Mouse (Mus musculus): ENCODE measurements at regions not wholly inside any gene's neighbourhood (a gene's known extent, or its start where the extent isn't known, plus 50 kb on each side); places are given as distances from the start of the nearest gene placed in this dataset.

DNA sequence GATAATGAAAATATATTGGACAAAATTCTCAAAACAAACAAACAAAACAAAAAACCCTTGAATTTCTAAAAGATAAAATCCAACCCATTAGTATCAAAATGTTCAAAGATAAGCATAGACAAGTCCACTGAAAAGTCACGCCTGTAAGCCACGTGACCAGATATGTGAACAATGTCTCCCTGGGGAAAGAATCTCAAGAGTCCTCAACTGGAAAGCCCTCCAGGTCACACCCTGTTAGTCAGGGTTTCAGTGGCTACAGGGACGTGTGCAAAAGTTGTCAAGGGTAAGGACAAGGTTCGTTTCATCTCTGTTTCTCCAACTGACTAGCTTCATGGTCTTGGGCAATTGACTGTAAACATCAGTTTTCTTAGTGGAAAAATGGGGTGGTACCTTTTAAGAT is 90.4 kb upstream of the Rora start:
- Histone ChIP-seq H3K4me1 (no peaks in the 10 kb centered on the region), H3K27ac (no peak overlapping the region), H3K4me3 (no peak overlapping the region), H3K9me3 (no peaks in the 10 kb centered on the region), H3K27me3 (ENCODE audit: insufficient read depth, poor library complexity, severe bottlenecking) (no peaks in the 10 kb centered on the region), H3K36me3 (no peaks in the 10 kb centered on the region)
- no peak for DNase-seq (ENCODE audit: low spot score)
- WGBS = 57% methylated on average over 4 of the region's 4 CpGs

DNA sequence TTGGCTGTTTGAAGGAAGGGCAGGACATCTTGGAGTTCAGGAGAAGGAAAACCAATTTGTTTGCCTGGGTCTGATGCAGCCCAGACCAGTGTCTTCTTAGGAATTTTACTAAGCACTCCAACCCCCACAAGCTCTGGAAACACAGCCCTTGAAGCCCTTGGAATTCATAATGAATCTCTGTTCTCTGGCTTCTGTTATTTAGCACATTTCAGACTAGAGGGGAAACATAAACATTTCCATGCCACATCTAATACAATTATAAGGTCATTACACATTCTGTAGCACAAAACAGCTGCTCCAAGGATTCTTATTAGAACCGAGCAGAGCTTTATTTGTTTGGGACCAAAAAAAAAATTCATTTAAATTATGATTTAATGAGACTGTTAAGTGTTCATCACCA is 67.8 kb upstream of the Rora start:
- Histone ChIP-seq H3K36me3 (no peaks in the 10 kb centered on the region), H3K27me3 (ENCODE audit: insufficient read depth, poor library complexity, severe bottlenecking) (no peaks in the 10 kb centered on the region), H3K4me3 (no peak overlapping the region), H3K9me3 (no peaks in the 10 kb centered on the region), H3K4me1 (no peaks in the 10 kb centered on the region), H3K27ac (no peak overlapping the region)
- DNase-seq (ENCODE audit: low spot score) = no peak
- 65% methylated on average over 1 of the region's 1 CpGs for WGBS

DNA sequence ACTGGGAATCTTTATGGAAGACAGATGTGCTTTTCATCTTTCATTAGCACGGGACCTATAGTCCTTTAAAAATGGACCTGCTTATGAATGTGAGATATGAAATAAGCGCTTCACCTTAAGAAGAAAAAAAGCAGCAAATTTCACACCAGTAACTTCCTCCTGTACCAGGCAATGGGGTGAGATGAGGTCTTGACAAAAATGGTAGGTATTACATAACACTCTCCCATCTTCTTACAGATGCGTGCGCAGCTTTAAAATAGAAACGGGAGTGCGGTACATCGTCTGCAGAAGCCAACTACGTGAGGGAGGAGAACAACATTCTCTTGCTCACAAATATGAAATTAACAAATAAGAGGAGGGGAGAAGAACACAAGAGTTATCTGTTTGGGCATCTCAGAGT is 62.6 kb upstream of the Rora start:
- no peaks in the 10 kb centered on the region for H3K9me3 ChIP-seq
- H3K27me3 ChIP-seq (ENCODE audit: insufficient read depth, poor library complexity, severe bottlenecking) = no peaks in the 10 kb centered on the region
- H3K27ac ChIP-seq = no peak overlapping the region
- WGBS = 90% methylated on average over 8 of the region's 8 CpGs
- H3K4me1 ChIP-seq = no peaks in the 10 kb centered on the region
- H3K4me3 ChIP-seq = no peak overlapping the region
- H3K36me3 ChIP-seq = no peaks in the 10 kb centered on the region
- DNase-seq (ENCODE audit: low spot score) = no peak

DNA sequence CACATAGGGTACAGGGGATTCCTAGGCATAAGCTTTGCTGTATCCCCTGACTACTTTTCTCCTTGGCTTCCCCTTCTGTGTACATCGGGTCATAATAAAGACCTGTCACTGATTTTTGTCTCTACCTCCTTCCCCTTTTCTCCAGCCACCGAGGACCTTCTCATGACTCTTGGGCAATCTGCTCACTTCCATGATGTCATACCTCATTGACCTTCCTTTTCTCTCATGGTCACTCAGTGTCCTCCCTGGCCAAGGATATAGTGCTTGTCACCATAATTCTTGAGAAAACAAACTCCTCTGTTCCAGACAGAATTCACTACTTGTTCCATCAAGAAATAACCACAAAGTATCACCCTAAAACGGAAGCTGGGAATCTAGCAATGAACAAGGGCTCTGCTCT is 60.6 kb upstream of the Rora start:
- no peak overlapping the region for H3K4me3 ChIP-seq
- H3K4me1 ChIP-seq = no peaks in the 10 kb centered on the region
- no peak for DNase-seq (ENCODE audit: low spot score)
- H3K9me3 ChIP-seq = no peaks in the 10 kb centered on the region
- no peaks in the 10 kb centered on the region for H3K36me3 ChIP-seq
- H3K27ac ChIP-seq = no peak overlapping the region
- H3K27me3 ChIP-seq (ENCODE audit: insufficient read depth, poor library complexity, severe bottlenecking) = no peaks in the 10 kb centered on the region
- WGBS = 66% methylated on average over 3 of the region's 3 CpGs

GRCm38 (mm10) chr9:68594586-68594985 is 59.0 kb upstream of the Rora start:
- WGBS = 74% methylated on average over 2 of the region's 2 CpGs
- no peak overlapping the region for H3K27ac ChIP-seq
- no peaks in the 10 kb centered on the region for H3K4me1 ChIP-seq
- H3K27me3 ChIP-seq (ENCODE audit: insufficient read depth, poor library complexity, severe bottlenecking) = no peaks in the 10 kb centered on the region
- DNase-seq (ENCODE audit: low spot score) = no peak
- no peaks in the 10 kb centered on the region for H3K9me3 ChIP-seq
- no peak overlapping the region for H3K4me3 ChIP-seq
- H3K36me3 ChIP-seq = no peaks in the 10 kb centered on the region

Measured in heart, embryonic 10.5 days (tissue).